Mouse (Mus musculus): ENCODE measurements around the gene Tex22. TPM values are rescaled to one million over a fixed set of nuclear protein-coding genes. Genes with fewer than 3 reads are reported as not detected.
A peak's percentile ranks its signal among the peaks of the same experiment; 100 is the strongest.

Tex22 gene
- not detected in 2 replicates for polyA plus RNA-seq (2015; fragmentation: Nextera tagmentation; extraction: Ambion mirVana)

GRCm38 (mm10) chr12:113074329-113075062, at the start of gene Tex22:
Gene Tex22 (plus strand): TSS chr12:113074502.
- peak within 1 kb of the TSS; percentile 90 for H3K27ac ChIP-seq (ENCODE audit: low read length)
- WGBS, result 3% methylated on average over 32 of the region's 32 CpGs

DNA sequence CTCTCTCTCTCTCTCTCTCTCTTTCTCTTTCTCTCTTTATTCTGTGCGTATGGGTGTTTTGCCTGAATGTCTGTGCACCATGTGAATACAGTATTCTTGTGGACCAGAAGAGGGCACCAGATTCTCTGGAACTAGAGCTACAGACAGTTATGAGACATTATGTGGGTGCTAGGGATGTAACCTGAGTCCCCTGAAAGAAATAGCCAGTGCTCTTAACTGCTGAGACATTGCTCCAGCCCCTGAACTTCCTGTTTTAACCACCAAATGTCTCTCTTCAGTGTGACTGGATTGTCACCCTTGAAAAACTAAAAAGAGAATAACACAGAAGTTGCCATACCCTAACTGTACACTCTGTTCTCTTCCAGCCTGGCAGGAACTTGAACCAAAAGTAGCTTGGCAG, 47.7 kb upstream of the Tex22 start:
- Histone ChIP-seq H3K27ac (ENCODE audit: low read length) (no peak overlapping the region), H3K9ac (ENCODE audit: low read length) (no peak overlapping the region), H3K4me1 (ENCODE audit: control insufficient read depth, insufficient read depth, low read length) (peaks cover 14% of the 10 kb centered on the region), H3K9me3 (replicated peaks; ENCODE audit: control insufficient read depth, low read length) (0 out of 2 replicates have a peak, but pooled peaks cover 2% of the 10 kb centered on the region), H3K27me3 (ENCODE audit: control insufficient read depth, insufficient read depth, low read length) (no peaks in the 10 kb centered on the region), H3K4me2 (ENCODE audit: low read depth, low read length) (no peak overlapping the region), H3K4me3 (ENCODE audit: low read length) (no peak overlapping the region), H3K36me3 (ENCODE audit: control insufficient read depth, insufficient read depth) (no peaks in the 10 kb centered on the region)
- ATAC-seq (replicated peaks; ENCODE audit: extremely low read depth, insufficient read depth, low FRiP score), result no peak
- 95% methylated on average over 1 of the region's 1 CpGs for WGBS

More at GRCm38 (mm10) chr12:113074329-113075062, at the start of gene Tex22:
- peak; percentile 92 for ATAC-seq (replicated peaks; ENCODE audit: extremely low read depth, insufficient read depth, low FRiP score)
- Histone ChIP-seq H3K4me3 (ENCODE audit: low read length) (peak within 1 kb of the TSS; percentile 50), H3K9ac (ENCODE audit: low read length) (peak within 1 kb of the TSS; percentile 76), H3K4me1 (ENCODE audit: control insufficient read depth, insufficient read depth, low read length) (peaks cover 17% of the 10 kb centered on the region), H3K36me3 (ENCODE audit: control insufficient read depth, insufficient read depth) (peaks cover 11% of the 10 kb centered on the region), H3K27me3 (ENCODE audit: control insufficient read depth, insufficient read depth, low read length) (no peaks in the 10 kb centered on the region), H3K9me3 (replicated peaks; ENCODE audit: control insufficient read depth, low read length) (no peaks in the 10 kb centered on the region), H3K4me2 (ENCODE audit: low read depth, low read length) (peak within 1 kb of the TSS; percentile 69)

DNA sequence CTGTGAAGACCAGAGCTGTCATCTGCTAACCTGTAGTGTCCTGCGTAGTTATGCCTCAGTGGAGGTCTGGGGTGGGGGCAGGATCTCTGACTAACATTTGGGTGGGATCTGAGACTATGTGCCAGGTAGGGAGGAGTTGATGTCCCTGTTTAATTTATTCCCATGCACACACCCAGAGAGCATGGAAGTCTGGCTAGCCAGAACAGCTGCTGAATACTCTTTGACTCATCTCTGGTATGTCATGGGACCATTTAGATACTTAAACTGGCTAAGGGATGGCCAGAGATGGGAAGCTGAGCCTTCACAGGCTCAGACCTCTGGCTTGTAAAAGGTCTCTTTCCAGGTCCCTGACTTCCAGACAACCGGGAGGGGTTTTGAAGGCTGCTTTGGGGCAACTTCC, 46.8 kb upstream of the Tex22 start:
- Histone ChIP-seq H3K27ac (ENCODE audit: low read length) (no peak overlapping the region), H3K4me1 (ENCODE audit: control insufficient read depth, insufficient read depth, low read length) (peaks cover 23% of the 10 kb centered on the region)
- WGBS, result 86% methylated on average over 2 of the region's 2 CpGs

GRCm38 (mm10) chr12:113028067-113028466, 46.2 kb upstream of the Tex22 start:
- H3K27me3 ChIP-seq (ENCODE audit: control insufficient read depth, insufficient read depth, low read length), result no peaks in the 10 kb centered on the region
- no peak overlapping the region for H3K27ac ChIP-seq (ENCODE audit: low read length)
- no peak overlapping the region for H3K4me2 ChIP-seq (ENCODE audit: low read depth, low read length)
- peaks cover 25% of the 10 kb centered on the region for H3K4me1 ChIP-seq (ENCODE audit: control insufficient read depth, insufficient read depth, low read length)
- H3K9me3 ChIP-seq (replicated peaks; ENCODE audit: control insufficient read depth, low read length), result 0 out of 2 replicates have a peak, but pooled peaks cover 2% of the 10 kb centered on the region
- ATAC-seq (replicated peaks; ENCODE audit: extremely low read depth, insufficient read depth, low FRiP score), result peak; percentile 39
- H3K9ac ChIP-seq (ENCODE audit: low read length), result no peak overlapping the region
- no peaks in the 10 kb centered on the region for H3K36me3 ChIP-seq (ENCODE audit: control insufficient read depth, insufficient read depth)
- no peak overlapping the region for H3K4me3 ChIP-seq (ENCODE audit: low read length)
- 44% methylated on average over 5 of the region's 5 CpGs for WGBS

More for the DNA sequence above, 46.8 kb upstream of the Tex22 start:
- 0 out of 2 replicates have a peak, but pooled peaks cover 2% of the 10 kb centered on the region for H3K9me3 ChIP-seq (replicated peaks; ENCODE audit: control insufficient read depth, low read length)
- H3K4me3 ChIP-seq (ENCODE audit: low read length), result no peak overlapping the region
- no peak overlapping the region for H3K9ac ChIP-seq (ENCODE audit: low read length)
- no peaks in the 10 kb centered on the region for H3K27me3 ChIP-seq (ENCODE audit: control insufficient read depth, insufficient read depth, low read length)
- H3K4me2 ChIP-seq (ENCODE audit: low read depth, low read length), result no peak overlapping the region
- ATAC-seq (replicated peaks; ENCODE audit: extremely low read depth, insufficient read depth, low FRiP score), result no peak
- no peaks in the 10 kb centered on the region for H3K36me3 ChIP-seq (ENCODE audit: control insufficient read depth, insufficient read depth)

DNA sequence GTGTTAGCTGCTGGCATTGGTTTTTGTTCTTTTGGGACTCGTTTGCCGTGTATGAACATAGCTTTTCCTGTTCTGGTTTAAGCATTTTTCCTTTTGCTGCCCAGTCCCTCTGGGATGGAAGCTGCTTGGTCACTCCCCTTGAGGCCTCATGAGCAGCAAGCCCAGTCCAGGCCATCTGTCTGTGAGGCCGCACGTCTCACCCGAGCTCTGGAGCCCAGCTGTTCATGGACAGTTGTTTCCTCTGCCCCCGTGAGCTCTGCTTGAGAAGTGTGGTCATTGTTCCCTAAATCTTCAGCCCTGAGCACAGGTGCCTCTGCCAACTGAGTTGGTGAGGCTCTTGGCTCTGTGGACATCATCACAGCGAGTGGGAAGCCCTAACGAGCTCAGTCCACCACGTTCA, 45.4 kb upstream of the Tex22 start:
- H3K27ac ChIP-seq (ENCODE audit: low read length), result no peak overlapping the region
- peaks cover 29% of the 10 kb centered on the region for H3K4me1 ChIP-seq (ENCODE audit: control insufficient read depth, insufficient read depth, low read length)

DNA sequence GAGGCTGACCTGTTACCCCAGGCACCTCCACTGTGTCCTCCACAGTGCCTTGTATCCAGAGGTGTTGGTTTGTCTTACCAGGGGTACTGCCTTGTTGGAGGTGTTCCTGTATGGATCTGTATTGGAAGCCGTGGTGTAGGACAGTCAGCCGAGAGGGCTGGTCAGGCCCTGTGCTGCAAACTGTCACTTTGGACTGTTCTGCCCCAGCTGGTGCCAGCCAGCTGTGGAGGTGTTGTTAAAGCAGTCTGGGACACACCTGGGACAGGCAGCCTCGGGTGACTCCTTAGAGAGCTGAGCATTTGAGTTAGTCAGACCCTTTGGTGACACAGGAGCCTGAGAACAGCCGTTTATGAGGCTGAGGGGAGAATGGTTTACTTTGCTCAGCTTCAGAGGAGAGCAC, 44.3 kb upstream of the Tex22 start:
- Histone ChIP-seq H3K9ac (ENCODE audit: low read length) (no peak overlapping the region), H3K4me1 (ENCODE audit: control insufficient read depth, insufficient read depth, low read length) (peaks cover 40% of the 10 kb centered on the region), H3K36me3 (ENCODE audit: control insufficient read depth, insufficient read depth) (no peaks in the 10 kb centered on the region), H3K27ac (ENCODE audit: low read length) (no peak overlapping the region), H3K4me3 (ENCODE audit: low read length) (no peak overlapping the region), H3K4me2 (ENCODE audit: low read depth, low read length) (no peak overlapping the region), H3K9me3 (replicated peaks; ENCODE audit: control insufficient read depth, low read length) (0 out of 2 replicates have a peak, but pooled peaks cover 2% of the 10 kb centered on the region), H3K27me3 (ENCODE audit: control insufficient read depth, insufficient read depth, low read length) (no peaks in the 10 kb centered on the region)
- WGBS, result 57% methylated on average over 4 of the region's 4 CpGs
- ATAC-seq (replicated peaks; ENCODE audit: extremely low read depth, insufficient read depth, low FRiP score), result no peak

More for the DNA sequence above, 45.4 kb upstream of the Tex22 start:
- H3K9me3 ChIP-seq (replicated peaks; ENCODE audit: control insufficient read depth, low read length), result 0 out of 2 replicates have a peak, but pooled peaks cover 2% of the 10 kb centered on the region
- 76% methylated on average over 9 of the region's 9 CpGs for WGBS
- no peaks in the 10 kb centered on the region for H3K36me3 ChIP-seq (ENCODE audit: control insufficient read depth, insufficient read depth)
- H3K4me3 ChIP-seq (ENCODE audit: low read length), result no peak overlapping the region
- no peak overlapping the region for H3K9ac ChIP-seq (ENCODE audit: low read length)
- no peak overlapping the region for H3K4me2 ChIP-seq (ENCODE audit: low read depth, low read length)
- no peak for ATAC-seq (replicated peaks; ENCODE audit: extremely low read depth, insufficient read depth, low FRiP score)
- H3K27me3 ChIP-seq (ENCODE audit: control insufficient read depth, insufficient read depth, low read length), result no peaks in the 10 kb centered on the region

DNA sequence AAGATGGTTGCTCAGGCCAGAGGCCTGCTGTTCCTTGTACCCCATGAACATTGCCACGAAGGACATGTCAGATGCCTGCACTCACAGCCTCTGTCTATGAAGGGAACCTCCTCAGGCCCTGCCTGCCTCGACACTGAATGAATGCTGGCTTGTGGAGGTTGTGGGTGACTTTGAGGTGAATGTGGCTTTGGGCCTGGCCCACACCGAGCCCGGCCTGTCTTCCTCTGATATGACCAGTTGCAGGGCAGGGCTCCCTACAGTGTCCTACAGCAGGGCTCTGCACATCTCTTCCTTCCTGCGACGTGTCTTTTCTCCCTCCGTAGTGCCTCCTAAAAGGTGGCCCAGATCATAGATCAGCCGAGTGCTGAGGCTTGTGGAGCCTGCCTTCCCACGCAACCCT, 43.3 kb upstream of the Tex22 start:
- no peak overlapping the region for H3K27ac ChIP-seq (ENCODE audit: low read length)
- H3K9ac ChIP-seq (ENCODE audit: low read length), result no peak overlapping the region
- 0 out of 2 replicates have a peak, but pooled peaks cover 2% of the 10 kb centered on the region for H3K9me3 ChIP-seq (replicated peaks; ENCODE audit: control insufficient read depth, low read length)
- WGBS, result 76% methylated on average over 9 of the region's 9 CpGs
- no peak overlapping the region for H3K4me3 ChIP-seq (ENCODE audit: low read length)
- no peaks in the 10 kb centered on the region for H3K27me3 ChIP-seq (ENCODE audit: control insufficient read depth, insufficient read depth, low read length)
- H3K4me1 ChIP-seq (ENCODE audit: control insufficient read depth, insufficient read depth, low read length), result peaks cover 46% of the 10 kb centered on the region
- no peak overlapping the region for H3K4me2 ChIP-seq (ENCODE audit: low read depth, low read length)
- no peak for ATAC-seq (replicated peaks; ENCODE audit: extremely low read depth, insufficient read depth, low FRiP score)
- no peaks in the 10 kb centered on the region for H3K36me3 ChIP-seq (ENCODE audit: control insufficient read depth, insufficient read depth)

DNA sequence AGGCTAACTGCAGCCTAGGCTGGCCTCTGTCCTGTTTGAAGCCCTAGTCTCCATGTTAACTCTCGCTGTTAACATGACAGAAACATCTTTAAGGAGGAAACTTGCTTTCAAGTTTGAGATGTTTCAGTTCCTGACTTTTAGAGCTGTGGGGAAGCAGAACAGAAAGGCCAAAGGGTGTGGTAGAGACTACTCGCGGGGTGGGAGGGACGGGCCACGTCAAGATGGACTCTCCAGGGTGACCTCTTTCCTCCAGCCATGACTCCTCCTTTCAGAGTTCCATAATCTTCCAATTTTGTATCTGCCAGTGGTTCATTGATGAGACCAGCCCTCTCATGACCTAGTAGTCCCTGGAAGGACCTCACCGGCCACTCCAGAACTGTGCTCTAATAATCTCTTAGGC, 42.9 kb upstream of the Tex22 start:
- Histone ChIP-seq H3K9ac (ENCODE audit: low read length) (no peak overlapping the region), H3K4me2 (ENCODE audit: low read depth, low read length) (no peak overlapping the region), H3K27ac (ENCODE audit: low read length) (no peak overlapping the region), H3K36me3 (ENCODE audit: control insufficient read depth, insufficient read depth) (no peaks in the 10 kb centered on the region), H3K4me1 (ENCODE audit: control insufficient read depth, insufficient read depth, low read length) (peaks cover 46% of the 10 kb centered on the region), H3K4me3 (ENCODE audit: low read length) (no peak overlapping the region), H3K9me3 (replicated peaks; ENCODE audit: control insufficient read depth, low read length) (0 out of 2 replicates have a peak, but pooled peaks cover 2% of the 10 kb centered on the region), H3K27me3 (ENCODE audit: control insufficient read depth, insufficient read depth, low read length) (no peaks in the 10 kb centered on the region)
- WGBS, result 87% methylated on average over 6 of the region's 6 CpGs
- no peak for ATAC-seq (replicated peaks; ENCODE audit: extremely low read depth, insufficient read depth, low FRiP score)
